Mouse (Mus musculus): ENCODE measurements at regions not wholly inside any gene's neighbourhood (a gene's known extent, or its start where the extent isn't known, plus 50 kb on each side); places are given as distances from the start of the nearest gene placed in this dataset.

GRCm38 (mm10) chr1:133474546-133474945 lies 50.4 kb upstream of the Sox13 start:
- TF ChIP-seq CTCF (IDR thresholded peaks at IDR 0.05; ENCODE audit: borderline replicate concordance, insufficient read depth, low read depth, low read length) (no peak), POLR2A (IDR thresholded peaks at IDR 0.05; ENCODE audit: borderline replicate concordance, insufficient read depth, low read length) (no peak)
